Mouse (Mus musculus) kidney, adult 2 months (tissue): Measurements from ENCODE around the gene Exoc6b.

Experiments
- CTCF ChIP-seq: fragments of 200-500 bp; conservative IDR thresholded peaks from 2 replicates; pipeline ENCODE4 v1.5.1; 2011; ENCODE audit warnings: low read depth, mild to moderate bottlenecking, control low read depth, low read length, moderate library complexity, mixed read lengths; ENCODE audit not compliant: insufficient read depth, insufficient read length
- POLR2A ChIP-seq: fragments of 200-500 bp; IDR thresholded peaks from one replicate; pipeline ENCODE4 v1.6.1; 2011; ENCODE audit warnings: low read depth, low read length, control low read depth

GRCm38 (mm10) chr6:84899002-84899774 is 170.1 kb downstream of the Exoc6b start:
- TF ChIP-seq CTCF (no peak), POLR2A (no peak)
